Mouse (Mus musculus) layer of hippocampus, adult 9-10 months (tissue): ENCODE data around the gene Bri3.
"Not testable (repeated sequence)": the region's sequence is repeated elsewhere in the genome, so short reads cannot be mapped to it uniquely, and the experiment has no call there.

Experiments used
- DNase-seq: peaks from one replicate; pipeline ENCODE4 v3.0.0; 2022; ENCODE audit warnings: low spot score

Bri3 gene

DNA sequence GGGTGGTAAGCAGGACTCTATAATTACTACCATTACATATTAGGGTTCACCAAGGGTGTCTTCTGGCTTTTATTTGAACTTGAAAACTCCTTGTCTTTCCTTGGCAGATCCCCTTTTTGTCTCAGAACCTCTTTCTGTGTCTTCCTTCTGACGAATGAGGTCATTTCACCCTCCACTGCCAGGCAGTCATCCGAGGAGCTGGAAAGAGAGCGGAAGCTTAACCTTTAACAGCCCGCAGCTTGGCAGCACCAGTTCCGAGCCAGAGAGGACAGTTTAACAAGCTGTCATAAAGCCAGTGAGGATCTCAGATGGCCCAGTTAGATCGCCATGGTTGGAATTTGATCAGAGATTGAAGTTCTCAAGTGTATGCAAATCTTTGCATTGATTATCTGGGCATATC lies 116.1 kb downstream of the Bri3 start:
- DNase-seq, result no peak

DNA sequence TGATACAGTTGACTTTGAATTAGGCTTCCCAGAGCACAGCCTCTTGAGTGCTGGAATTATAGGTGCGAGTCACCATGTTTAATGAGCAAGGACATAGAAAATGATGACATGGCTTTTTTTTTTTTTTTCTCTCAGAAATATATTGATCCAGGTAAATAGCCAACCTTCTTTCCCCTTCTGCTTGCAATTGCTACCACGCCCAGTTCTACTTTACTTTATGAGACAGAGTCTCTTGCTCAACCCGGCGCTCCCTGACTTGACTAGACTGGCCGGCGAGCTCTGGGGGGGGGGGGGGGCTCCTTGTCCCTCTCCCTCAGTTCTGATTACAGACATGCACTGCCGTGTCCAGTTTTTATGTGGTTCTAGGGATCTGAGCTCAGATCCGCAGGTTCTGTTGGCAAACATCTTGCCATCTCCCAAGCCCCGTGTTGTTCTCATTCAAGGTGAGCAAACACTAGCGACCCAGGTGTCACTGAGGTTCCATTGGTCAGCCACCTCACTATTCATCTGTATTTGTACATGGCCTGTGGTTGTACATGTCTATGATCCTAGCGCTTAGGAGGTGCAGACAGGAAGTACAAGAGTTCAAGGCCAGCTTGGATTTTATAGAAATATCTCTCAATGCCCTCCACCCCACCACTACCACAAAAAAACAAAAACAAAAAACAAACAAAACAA lies 120.6 kb downstream of the Bri3 start:
- DNase-seq, result no peak

DNA sequence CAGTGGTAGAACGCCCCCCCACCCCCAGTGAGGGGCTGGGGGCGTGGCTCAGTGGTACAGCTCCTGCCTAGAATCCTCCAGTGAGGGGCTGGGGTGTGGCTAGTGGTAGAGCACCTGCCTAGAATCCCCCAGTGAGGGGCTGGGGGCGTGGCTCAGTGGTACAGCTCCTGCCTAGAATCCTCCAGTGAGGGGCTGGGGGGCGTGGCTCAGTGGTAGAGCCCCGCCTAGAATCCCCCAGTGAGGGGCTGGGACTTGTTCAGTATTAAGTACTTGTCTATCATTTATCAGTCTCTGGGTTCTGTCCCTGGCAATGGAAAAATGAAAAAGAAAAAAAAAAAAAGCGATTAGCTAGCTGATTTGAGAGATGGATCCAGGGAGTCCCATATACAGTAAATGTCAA lies 122.3 kb downstream of the Bri3 start:
- not testable (repeated sequence) for DNase-seq

DNA sequence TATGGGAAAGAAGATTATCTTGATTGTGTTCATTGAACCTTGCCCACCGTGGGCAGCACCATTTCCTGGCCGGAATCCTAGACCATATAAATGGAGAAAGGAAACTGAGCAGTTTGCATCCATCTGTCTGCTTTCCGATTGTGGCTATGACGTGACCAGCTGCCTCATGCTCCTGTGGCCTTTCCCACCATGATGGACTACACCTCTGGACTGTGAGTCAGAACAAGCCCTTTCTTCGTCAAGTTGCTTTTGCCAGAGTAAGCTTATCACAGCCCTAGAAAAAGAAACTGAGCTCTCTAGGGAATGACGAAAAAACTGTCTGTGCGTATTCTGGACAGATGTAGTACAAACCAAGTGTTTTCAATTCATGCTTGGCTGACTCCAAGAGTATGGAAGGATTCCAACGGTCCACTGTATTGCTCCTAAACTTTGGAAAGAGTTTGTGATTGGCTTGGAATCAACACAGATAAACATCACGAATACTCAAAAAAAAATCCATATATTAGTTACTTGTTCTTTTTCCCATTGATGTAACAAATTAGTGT lies 124.5 kb downstream of the Bri3 start:
- DNase-seq, result no peak

DNA sequence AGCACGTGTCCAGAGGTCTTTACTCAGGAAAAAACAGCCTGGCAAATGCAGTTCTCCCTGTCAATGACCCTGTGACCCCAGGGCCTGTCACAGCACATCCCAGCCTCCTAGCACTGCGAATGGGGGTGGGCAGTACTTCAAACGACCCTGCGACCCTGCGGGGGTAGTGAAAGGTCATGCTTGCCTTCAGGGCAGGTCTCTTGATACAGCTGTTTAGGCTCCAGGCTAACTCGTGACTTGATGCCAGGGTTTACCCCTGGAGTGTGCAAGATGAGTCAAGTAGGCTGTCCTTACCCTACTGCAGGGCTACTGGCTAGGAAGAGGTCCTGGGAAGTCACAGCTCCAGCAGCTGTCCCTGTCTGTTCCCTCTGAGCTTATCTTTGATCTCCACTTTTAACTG lies 126.7 kb downstream of the Bri3 start:
- no peak for DNase-seq

DNA sequence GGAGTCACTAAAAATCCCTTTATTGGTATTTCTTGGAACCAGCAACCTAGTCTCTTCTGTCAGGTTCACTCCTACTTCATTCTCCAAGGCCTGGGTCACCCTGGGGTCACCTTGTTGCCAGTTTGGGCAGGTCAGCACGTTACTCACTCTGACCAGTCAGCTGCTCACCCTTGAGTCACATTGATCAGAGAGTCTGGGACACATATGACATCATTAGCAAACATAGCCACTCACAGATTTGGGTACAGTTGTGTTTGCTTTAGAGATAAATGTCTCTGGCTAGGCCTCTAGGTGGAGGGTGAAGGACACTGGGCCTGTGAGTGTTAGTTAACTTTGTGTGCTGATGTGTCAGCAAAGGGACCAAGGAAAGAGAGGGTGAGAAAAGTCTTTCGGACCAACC lies 127.9 kb downstream of the Bri3 start:
- DNase-seq, result no peak

DNA sequence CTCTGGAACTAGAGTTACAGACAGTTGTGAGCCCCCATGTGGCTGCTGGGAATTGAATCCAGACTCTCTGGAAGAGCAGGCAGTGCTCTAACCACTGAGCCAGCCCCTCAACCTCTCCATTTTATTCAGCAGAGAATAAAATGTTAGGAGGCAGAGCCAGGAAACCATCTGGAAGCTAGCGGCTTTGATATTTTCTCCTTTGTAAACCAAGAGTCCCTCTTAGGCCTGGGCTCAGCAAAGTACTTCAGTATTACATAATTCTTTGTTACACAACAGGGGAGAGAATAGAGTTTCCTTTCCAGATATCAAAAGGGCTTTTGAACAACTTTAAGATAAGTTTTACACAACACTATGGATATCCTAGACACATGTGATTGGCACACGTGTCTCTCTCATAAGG lies 128.6 kb downstream of the Bri3 start:
- DNase-seq, result no peak

DNA sequence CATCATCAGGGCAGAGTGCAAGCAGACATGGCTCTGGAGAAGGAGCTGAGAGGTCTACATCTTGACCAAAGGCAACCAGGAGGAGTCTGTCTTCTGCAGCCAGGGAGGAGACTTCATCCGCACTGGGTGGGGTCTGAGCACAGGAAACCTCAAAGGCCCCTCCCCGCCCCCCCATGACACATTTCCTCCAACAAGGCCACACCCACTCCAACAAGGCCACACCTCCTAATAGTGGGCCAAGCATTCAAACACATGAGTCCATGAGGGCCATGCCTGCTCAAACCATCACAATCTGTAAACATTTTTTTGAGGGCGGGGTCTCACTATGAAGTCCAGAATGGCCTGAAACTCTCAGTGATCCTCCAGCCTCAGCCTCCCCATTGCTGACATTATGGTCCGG lies 135.2 kb downstream of the Bri3 start:
- DNase-seq, result no peak

DNA sequence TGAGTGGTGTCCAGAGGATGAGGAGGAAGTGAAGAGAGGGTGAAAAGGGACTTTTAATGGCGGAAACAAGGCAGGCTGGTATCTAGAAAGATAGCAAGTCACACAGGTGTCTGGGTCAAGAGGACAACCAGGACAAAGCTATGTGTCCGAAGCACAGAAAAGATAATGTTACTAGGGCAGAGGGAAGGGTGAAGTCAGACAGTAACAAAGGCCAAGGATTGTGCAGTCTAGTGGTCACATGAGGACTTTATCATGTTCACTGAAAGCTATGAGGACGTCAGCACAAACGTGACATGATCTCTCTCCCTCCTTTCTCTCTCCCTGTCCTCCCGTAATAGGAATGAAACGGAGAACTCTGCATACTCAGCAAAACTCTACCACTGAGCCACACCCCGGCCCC lies 136.5 kb downstream of the Bri3 start:
- no peak for DNase-seq

DNA sequence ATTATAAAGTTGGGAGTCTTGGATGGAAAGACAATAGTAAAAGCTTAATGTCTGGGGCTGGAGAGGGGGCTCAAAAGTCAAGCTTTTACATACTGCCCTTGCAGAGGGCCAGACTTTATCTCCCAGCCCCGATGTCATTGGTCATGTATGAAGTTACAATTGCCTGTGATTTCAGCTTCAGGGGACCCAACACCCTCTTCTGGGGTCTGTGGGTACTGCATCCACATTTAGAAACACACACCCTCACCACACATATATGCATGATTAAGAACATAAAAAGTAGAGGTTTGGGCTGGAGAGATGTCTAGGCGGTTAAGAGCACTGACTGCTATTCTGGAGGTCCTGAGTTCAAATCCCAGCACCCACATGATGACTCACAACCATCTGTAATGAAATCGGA lies 137.5 kb downstream of the Bri3 start:
- no peak for DNase-seq

DNA sequence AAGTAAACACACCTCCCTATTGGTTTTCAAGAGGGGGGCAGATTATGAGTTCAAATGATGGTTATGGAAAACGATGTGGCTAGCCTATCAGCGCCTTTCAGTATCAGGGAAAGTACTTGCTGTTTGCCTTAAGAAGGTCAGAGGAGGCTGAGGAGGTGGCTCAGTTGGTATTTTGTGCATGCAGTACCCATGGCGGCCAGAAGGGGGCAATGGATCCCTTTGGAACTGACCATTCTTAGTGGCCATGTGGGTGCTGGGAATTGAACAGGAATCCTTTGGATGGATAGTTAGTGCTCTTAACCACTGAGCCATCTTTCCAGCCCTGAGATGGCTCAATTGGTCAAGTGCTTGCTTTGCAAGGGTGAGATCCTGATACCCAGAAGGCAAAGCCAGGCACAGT lies 139.7 kb downstream of the Bri3 start:
- DNase-seq, result no peak

DNA sequence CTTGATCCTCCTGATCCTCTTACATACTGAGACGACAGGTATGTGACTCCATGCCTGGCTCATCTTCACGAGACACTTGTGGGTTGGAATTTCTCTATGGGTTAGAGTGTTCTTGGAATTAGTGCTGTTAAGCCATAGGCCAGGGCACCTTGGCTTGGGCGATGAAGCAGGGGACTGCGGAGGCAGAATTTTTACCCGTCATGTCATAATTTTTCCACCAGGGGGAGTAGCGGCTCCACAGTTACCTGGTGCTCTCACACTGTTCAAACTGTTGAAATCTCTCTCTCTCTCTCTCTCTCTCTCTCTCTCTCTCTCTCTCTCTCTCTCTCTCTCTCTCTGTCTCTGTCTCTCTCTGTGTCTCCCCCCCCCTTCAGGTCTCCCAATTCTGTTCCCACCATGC lies 143.6 kb downstream of the Bri3 start:
- DNase-seq, result no peak

DNA sequence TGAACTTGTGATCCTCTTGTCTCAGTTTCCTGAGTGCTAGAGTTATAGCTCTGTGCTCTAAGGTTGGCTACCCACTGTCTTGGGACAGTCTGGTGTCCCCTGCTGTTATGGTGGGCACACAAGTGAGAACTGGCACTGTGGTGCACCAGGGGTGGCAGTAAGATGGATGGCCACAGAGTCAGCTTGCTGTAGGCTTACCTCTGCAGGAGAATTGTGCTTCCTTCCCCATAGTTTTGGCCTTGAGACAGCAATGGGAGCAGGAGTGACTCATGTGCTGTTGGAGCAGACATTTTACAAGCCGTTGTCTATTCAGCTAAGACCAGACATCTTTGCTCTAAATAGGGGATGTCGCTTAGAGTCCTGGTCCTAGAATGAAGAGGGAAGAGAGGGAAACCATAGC lies 149.9 kb downstream of the Bri3 start:
- no peak for DNase-seq

DNA sequence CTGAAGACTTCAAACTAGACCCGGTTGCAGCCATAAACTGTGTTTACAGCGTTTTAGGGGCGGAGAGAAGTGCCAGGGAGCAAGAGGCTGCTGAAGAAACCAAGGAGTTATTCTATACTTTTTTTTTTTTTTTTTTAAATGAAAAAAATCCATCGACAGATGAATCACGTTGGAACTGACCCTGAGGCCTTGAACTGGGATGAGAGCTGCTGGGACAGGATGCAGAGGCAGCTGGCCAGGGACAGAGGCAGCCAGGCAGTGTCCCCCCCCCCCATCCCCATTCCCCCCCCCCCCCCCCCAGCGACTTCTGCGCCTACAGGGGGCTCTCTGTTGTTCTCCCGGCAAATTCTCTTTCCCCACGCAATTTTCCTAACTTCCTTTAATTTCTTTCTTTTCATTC lies 153.3 kb downstream of the Bri3 start:
- no peak for DNase-seq

DNA sequence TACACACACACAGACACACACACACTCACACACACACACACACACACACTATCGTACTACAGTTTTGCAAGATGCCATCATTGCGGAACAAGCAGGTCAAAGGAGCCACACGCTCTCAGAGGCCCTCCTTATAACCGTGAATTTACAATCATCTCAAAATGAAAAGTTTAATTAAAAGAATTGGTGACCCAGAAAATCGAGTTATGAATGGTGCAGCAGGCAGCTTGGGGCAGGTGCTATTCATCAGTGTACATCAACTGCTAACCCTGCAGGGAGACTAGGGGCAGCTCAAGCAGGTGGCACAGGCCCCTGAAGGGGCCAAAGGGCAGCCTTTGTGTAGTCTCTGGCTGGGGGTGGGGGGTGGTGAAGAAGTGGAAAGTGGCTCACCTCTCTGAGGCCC lies 156.6 kb downstream of the Bri3 start:
- no peak for DNase-seq

DNA sequence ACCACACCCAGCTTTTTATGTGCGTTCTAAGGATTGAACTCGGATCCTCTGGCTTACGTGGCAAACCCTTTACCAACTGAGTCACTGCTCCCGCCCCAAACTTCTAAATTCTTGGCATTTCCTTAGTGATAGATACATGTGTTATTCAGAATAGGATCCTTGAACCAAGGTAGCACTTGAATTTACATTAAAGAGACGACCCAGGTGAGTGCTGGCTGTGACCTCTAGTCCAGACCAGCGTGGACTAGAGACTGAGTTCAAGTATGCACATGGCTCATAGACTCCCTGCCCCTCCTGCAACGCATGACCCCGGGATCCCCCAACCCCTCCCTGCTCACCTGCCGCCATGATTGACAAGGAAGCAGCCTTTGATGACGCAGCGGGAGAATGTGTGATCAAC lies 162.0 kb downstream of the Bri3 start:
- no peak for DNase-seq

DNA sequence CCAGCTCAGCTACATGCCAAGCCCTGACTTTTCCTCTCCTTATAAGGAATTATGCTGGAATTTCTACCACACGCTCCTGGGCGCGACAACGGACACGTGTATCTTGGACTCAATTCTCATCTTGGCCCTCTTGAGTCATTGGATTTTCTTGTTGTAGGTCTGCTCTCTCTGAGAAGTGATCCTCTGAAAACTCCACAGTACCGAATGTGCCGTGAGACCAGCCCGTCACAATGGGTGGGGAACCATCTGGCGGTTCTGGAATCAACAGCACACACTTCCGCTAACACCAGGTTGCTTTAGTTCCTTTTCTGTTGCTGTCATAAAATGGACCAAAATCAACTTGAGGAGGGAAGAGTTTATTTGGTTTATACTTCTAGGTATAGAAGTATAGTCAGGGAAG lies 166.4 kb downstream of the Bri3 start:
- no peak for DNase-seq

DNA sequence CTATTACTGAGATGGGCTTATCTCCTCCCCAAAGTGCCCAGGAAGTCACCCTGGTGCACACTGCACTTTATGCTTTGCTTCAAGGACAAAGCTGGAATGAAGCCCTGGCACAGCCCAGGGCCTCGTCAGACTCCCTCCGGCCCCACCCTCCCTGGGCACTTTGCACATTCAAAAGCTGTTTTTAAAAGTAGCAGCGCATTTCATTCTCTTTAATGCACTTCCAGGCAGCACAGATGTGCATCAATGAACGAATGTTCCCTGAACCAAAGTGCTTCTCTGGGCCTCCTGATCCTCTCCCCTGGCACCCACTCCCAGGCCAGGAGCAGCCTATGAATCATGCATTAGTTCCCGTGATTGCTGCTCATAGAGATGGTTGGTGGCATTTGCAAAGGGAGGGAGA lies 167.5 kb downstream of the Bri3 start:
- no peak for DNase-seq

DNA sequence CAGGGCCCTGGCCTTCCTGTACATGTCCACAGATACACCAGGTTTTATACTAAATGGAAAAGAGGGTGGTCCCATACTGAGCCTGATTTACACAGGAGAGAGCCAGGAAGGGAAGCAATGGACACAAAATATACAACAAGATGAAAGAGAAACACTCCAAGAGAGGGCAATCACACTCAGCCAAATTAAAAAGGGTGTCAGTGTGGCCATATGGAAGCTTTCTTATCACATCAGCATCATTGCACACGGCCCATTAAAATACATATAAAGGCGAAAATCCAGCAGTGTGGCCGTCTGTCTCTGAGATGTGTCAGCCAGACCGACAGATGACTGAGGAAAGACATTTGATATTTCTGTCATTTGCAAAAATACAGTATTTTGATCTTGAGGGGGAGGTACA lies 168.5 kb downstream of the Bri3 start:
- no peak for DNase-seq

DNA sequence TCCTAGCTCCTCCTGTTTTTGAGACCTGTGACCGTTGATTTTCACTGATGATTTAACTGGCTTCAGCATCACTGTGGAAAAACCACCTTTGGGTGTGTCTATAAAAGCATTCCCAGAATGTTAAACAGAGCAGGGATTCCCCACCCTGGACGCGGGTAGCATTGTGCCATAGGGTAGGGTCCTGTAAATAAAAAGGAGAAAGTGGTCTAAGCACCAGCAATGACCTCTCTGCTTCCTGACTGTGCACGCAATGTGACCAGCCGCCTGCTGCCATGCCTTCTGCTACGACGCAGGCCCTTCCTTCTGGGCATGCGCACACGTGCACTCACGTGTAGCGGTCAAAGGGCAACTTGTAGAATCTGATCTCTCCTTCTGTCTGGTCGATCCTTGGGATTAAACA lies 174.2 kb downstream of the Bri3 start:
- DNase-seq, result no peak

DNA sequence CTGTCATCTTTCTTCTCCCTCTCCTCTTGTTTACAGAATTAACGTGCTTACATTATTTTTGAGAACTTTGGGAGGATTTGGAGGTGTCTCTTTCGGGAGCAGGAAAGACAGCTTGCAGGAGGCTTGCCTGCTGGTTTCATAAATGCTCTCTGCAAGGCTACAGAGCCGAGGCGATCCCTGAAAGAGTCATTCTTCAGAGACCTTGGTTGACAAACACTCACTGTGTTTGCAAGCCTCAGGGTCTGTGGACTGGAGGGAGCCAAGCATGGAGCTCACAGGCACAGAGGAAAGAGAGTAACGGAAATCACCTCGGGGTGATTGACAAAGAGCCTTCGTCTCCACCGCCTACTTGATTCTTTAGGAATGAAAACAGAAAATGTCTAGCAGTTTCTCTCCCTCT lies 175.8 kb downstream of the Bri3 start:
- DNase-seq, result no peak

DNA sequence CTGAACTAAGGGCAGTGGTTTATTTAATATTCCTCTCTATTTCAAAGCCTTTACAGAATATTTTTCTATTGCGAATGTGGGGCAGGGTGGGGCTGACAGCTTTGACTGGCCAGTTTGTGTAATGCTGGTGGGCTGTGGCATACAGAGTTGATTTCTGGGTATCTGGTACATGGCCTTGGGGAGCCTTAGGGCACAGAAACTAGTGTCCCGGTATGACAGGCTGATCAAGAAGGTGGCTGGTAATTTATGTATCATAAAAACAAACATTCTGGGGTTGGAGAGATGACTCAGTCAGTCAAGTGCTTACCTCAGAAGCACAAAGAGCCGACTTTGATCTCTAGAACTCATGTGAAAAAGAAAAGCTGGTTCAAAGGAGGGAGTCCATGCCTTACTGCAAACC lies 182.5 kb downstream of the Bri3 start:
- no peak for DNase-seq

DNA sequence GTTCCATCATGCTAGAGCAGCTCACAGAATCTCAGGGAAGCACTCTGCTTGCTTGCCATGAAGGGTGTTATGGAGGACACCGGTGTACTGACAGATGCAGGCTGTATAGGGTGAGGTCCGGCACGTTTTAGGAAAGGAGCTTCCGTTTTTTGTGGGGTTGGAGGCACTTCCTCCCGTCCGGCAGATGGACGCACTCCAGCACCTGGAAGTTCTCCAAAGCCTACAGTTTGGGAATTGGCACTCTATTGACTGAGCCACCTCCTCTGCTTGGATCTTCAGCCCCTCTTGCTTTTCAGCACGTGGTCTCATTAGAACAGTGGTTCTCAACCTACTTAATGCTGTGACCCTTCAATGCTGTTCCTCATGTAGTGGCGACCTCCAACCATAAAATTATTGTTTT lies 183.6 kb downstream of the Bri3 start:
- no peak for DNase-seq

DNA sequence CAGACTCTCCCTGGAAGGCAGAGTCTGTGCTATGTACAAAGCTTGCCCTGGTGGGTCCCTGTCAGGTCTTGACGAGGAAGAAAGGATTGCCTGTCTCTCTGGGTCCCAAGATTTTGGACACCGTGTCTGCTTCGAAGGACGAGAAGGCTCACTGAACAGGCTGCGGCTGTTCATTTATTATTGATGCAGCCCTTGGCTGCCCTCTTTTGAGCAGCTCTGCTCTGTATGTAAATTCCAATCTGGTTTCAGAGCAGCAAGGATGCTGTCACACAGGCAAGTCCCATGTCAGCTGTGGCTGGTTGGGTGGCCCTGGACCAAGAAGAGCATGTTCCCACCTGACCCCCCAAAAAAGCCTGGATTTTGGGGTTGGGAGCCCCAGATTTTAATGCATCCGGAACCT lies 187.2 kb downstream of the Bri3 start:
- DNase-seq, result no peak
